Comparison of ENCODE assay signal across 24 mouse cellular contexts in the genomic region with DNA sequence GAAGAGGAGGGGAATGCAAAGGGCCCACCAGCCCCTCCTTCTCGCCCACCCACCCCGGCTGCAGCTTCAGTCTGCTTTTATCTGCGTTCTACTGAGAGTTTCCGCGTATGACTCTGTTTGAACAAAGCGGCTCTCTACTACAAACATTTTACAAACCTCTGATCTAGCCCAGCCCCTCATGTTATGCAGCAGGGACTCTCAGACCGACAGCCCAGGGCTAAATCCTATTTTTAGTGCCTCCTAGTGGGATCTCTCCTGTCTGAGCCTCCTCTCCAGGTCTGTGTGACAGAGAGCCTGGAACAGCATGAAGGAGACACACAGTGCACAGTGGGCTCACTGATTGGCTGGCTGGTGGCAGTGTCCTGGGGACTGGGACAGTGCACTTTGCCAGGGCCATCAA.
DNase-seq lines count a peak whose midpoint lies in the region; ATAC-seq lines count a peak whose summit lies in the region.
"Had no signal": no experiment of that assay in that cellular context is flagged by ENCODE, and none has a peak within 500 bp of the region (broad histone marks: within the 10 kb centered on the region; RNA-seq: fewer than 3 reads in every experiment).

No protein-coding gene starts in this region.

- no peak for DNase-seq in neural tube, embryonic 10.5 days (ENCODE audit: extremely low spot score, low spot score)
- no peak for DNase-seq in frontal cortex, postnatal 36 days (ENCODE audit: low spot score in 2 of 2)
- no peak for DNase-seq in kidney, postnatal 14 days
- DNase-seq: adrenal gland, postnatal 14 days; B cell, adult 2 months; cerebellum, adult 11-12 months; cerebellum, adult 8-10 months; cerebellum, postnatal 10 days; cerebellum, postnatal 36 days; embryo, embryonic 11 days; gastrocnemius, postnatal 14 days; heart, adult 11 months had no signal

- H3K4me3 ChIP-seq in hindbrain, embryonic 12.5 days = no peak overlapping the region
- no peak overlapping the region for H3K4me3 ChIP-seq in hindbrain, embryonic 16.5 days (ENCODE audit: low read length)
- H3K4me3 ChIP-seq in neural tube, embryonic 13.5 days = no peak overlapping the region
- no peak overlapping the region for H3K4me3 ChIP-seq in midbrain, embryonic 13.5 days (replicated peaks)
- H3K4me3 ChIP-seq in midbrain, embryonic 16.5 days (ENCODE audit: low read depth, low read length) = no peak overlapping the region
- H3K4me3 ChIP-seq: forebrain, embryonic 10.5 days; forebrain, embryonic 15.5 days; hindbrain, embryonic 10.5 days had no signal

- H3K9me3 ChIP-seq in hindbrain, embryonic 12.5 days (replicated peaks) = no peaks in the 10 kb centered on the region
- no peaks in the 10 kb centered on the region for H3K9me3 ChIP-seq in hindbrain, embryonic 16.5 days (ENCODE audit: control insufficient read depth, low read length)
- H3K9me3 ChIP-seq in neural tube, embryonic 13.5 days = no peaks in the 10 kb centered on the region
- no peaks in the 10 kb centered on the region for H3K9me3 ChIP-seq in midbrain, embryonic 13.5 days
- no peaks in the 10 kb centered on the region for H3K9me3 ChIP-seq in midbrain, embryonic 16.5 days (replicated peaks; ENCODE audit: control insufficient read depth, low read length, poor library complexity, severe bottlenecking)
- H3K9me3 ChIP-seq: forebrain, embryonic 10.5 days; forebrain, embryonic 15.5 days; hindbrain, embryonic 10.5 days had no signal

- H3K4me2 ChIP-seq in hindbrain, embryonic 12.5 days (replicated peaks) = no peak overlapping the region
- H3K4me2 ChIP-seq in hindbrain, embryonic 16.5 days (ENCODE audit: low read length) = no peak overlapping the region
- H3K4me2 ChIP-seq in neural tube, embryonic 13.5 days = no peak overlapping the region
- H3K4me2 ChIP-seq in midbrain, embryonic 13.5 days (replicated peaks) = no peak overlapping the region
- H3K4me2 ChIP-seq in midbrain, embryonic 16.5 days (ENCODE audit: low read length) = no peak overlapping the region
- H3K4me2 ChIP-seq: forebrain, embryonic 15.5 days; heart, embryonic 11.5 days; hindbrain, embryonic 14.5 days had no signal

- no peak overlapping the region for H3K27ac ChIP-seq in hindbrain, embryonic 12.5 days
- no peak overlapping the region for H3K27ac ChIP-seq in hindbrain, embryonic 16.5 days (ENCODE audit: low read depth, low read length)
- no peak overlapping the region for H3K27ac ChIP-seq in neural tube, embryonic 13.5 days (replicated peaks)
- peak overlapping the region; percentile 44; the same call in 1 of the 2 replicates for H3K27ac ChIP-seq in midbrain, embryonic 13.5 days
- H3K27ac ChIP-seq in midbrain, embryonic 16.5 days (ENCODE audit: low read length) = no peak overlapping the region
- H3K27ac ChIP-seq: forebrain, embryonic 10.5 days; forebrain, embryonic 15.5 days; hindbrain, embryonic 10.5 days; hindbrain, embryonic 14.5 days had no signal

- no peaks in the 10 kb centered on the region for H3K36me3 ChIP-seq in hindbrain, embryonic 12.5 days
- H3K36me3 ChIP-seq in hindbrain, embryonic 16.5 days (ENCODE audit: control insufficient read depth, insufficient read depth, low read length) = no peaks in the 10 kb centered on the region
- H3K36me3 ChIP-seq in neural tube, embryonic 13.5 days = no peaks in the 10 kb centered on the region
- H3K36me3 ChIP-seq in midbrain, embryonic 13.5 days = no peaks in the 10 kb centered on the region
- no peaks in the 10 kb centered on the region for H3K36me3 ChIP-seq in midbrain, embryonic 16.5 days (ENCODE audit: control insufficient read depth, insufficient read depth, low read length)
- H3K36me3 ChIP-seq: forebrain, embryonic 10.5 days; forebrain, embryonic 15.5 days; G1E; hindbrain, embryonic 10.5 days had no signal

- WGBS in hindbrain, embryonic 12.5 days = 64% methylated on average over 7 of the region's 7 CpGs
- WGBS in hindbrain, embryonic 16.5 days = 62% methylated on average over 7 of the region's 7 CpGs
- 58% methylated on average over 7 of the region's 7 CpGs for WGBS in neural tube, embryonic 13.5 days
- 35% methylated on average over 7 of the region's 7 CpGs for WGBS in midbrain, embryonic 13.5 days
- 26% methylated on average over 7 of the region's 7 CpGs for WGBS in midbrain, embryonic 16.5 days

- H3K4me1 ChIP-seq in hindbrain, embryonic 12.5 days = peaks cover 7% of the 10 kb centered on the region
- H3K4me1 ChIP-seq in hindbrain, embryonic 16.5 days (ENCODE audit: control insufficient read depth, insufficient read depth, low read depth, low read length) = peaks cover 8% of the 10 kb centered on the region
- peaks cover 11% of the 10 kb centered on the region for H3K4me1 ChIP-seq in neural tube, embryonic 13.5 days (replicated peaks)
- peaks cover 14% of the 10 kb centered on the region for H3K4me1 ChIP-seq in midbrain, embryonic 13.5 days (replicated peaks)
- H3K4me1 ChIP-seq in midbrain, embryonic 16.5 days (ENCODE audit: control insufficient read depth, insufficient read depth, low read length) = peaks cover 3% of the 10 kb centered on the region; the same call in 1 of the 2 replicates

- 0 out of 2 replicates have a peak overlapping the region, but pooled peaks have one; percentile 4 for H3K9ac ChIP-seq in hindbrain, embryonic 12.5 days
- no peak overlapping the region for H3K9ac ChIP-seq in hindbrain, embryonic 16.5 days (ENCODE audit: low read depth, low read length)
- H3K9ac ChIP-seq in neural tube, embryonic 13.5 days = 0 out of 2 replicates have a peak overlapping the region, but pooled peaks have one; percentile 26
- no peak overlapping the region for H3K9ac ChIP-seq in midbrain, embryonic 13.5 days (replicated peaks)
- H3K9ac ChIP-seq in midbrain, embryonic 16.5 days (ENCODE audit: low read depth, low read length) = no peak overlapping the region
- H3K9ac ChIP-seq: forebrain, embryonic 15.5 days; hindbrain, embryonic 14.5 days had no signal

- no peak for ATAC-seq in hindbrain, embryonic 12.5 days (ENCODE audit: low FRiP score)
- no peak for ATAC-seq in hindbrain, embryonic 16.5 days
- ATAC-seq in neural tube, embryonic 13.5 days (ENCODE audit: low read depth) = no peak
- peak; percentile 41 for ATAC-seq in midbrain, embryonic 13.5 days
- peak; percentile 62; the same call in 1 of the 2 replicates for ATAC-seq in midbrain, embryonic 16.5 days
- ATAC-seq: forebrain, embryonic 15.5 days; Patski had no signal

- H3K27me3 ChIP-seq in hindbrain, embryonic 12.5 days = 0 out of 2 replicates have a peak, but pooled peaks cover 2% of the 10 kb centered on the region
- no peaks in the 10 kb centered on the region for H3K27me3 ChIP-seq in hindbrain, embryonic 16.5 days (replicated peaks; ENCODE audit: control insufficient read depth, insufficient read depth, low read length)
- peaks cover 1% of the 10 kb centered on the region; the same call in 1 of the 2 replicates for H3K27me3 ChIP-seq in neural tube, embryonic 13.5 days
- H3K27me3 ChIP-seq in midbrain, embryonic 13.5 days = 0 out of 2 replicates have a peak, but pooled peaks cover 1% of the 10 kb centered on the region
- H3K27me3 ChIP-seq in midbrain, embryonic 16.5 days (ENCODE audit: control insufficient read depth, insufficient read depth, low read depth, low read length) = no peaks in the 10 kb centered on the region
- H3K27me3 ChIP-seq: forebrain, embryonic 15.5 days had no signal

Comparison
In these comparisons a context has a peak if more than half of its experiments do, and no peak if none do; other contexts are left out.
1. H3K9ac ChIP-seq: peak in hindbrain, embryonic 12.5 days (single experiment) and neural tube, embryonic 13.5 days (single experiment); none in hindbrain, embryonic 16.5 days (single experiment), midbrain, embryonic 13.5 days (single experiment) and midbrain, embryonic 16.5 days (single experiment).
2. ATAC-seq: peak in midbrain, embryonic 13.5 days (single experiment) and midbrain, embryonic 16.5 days (single experiment); none in hindbrain, embryonic 12.5 days (single experiment), hindbrain, embryonic 16.5 days (single experiment) and neural tube, embryonic 13.5 days (single experiment).